Mouse (Mus musculus): ENCODE data around the gene Pgghg.

Gene Pgghg

DNA sequence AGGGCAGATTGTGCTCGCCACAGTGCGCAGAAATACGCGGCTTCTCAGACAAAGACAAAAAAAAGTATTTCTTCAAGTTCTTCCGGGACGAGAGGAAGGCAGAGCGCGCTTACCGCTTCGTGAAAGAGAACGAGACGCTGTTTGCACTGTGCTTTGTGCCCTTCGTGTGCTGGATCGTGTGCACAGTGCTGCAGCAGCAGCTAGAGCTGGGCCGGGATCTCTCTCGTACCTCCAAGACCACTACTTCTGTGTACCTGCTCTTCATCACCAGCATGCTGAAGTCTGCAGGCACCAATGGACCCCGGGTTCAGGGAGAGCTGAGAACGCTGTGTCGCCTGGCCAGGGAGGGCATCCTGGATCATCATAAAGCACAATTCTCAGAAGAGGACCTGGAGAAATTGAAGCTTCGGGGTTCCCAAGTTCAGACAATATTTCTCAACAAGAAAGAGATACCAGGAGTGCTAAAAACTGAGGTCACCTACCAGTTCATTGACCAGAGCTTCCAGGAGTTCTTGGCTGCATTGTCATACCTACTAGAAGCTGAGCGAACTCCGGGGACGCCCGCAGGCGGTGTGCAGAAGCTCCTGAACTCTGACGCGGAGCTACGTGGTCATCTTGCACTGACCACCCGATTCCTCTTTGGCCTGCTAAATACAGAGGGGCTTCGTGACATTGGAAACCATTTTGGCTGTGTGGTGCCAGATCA lies 18.0 kb upstream of the Pgghg start:
- no peak for DNase-seq

DNA sequence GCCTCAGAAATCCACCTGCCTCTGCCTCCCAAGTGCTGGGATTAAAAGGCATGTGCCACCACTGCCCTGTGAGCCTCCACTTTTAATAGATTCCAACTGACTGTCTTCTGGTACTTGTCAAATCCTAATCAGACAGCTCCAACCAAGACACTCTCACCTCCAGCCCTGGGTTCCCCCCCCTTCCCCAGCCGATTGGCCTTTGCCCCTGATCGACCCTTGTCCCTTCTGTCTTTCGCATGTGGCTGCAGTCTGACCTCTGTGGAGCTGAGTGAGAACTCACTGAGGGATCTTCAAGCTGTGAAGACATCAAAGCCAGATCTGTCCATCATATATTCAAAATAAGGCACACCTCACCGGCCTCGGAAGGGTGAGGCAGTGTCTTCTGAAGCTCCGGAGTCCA lies 14.0 kb upstream of the Pgghg start:
- DNase-seq, result no peak

DNA sequence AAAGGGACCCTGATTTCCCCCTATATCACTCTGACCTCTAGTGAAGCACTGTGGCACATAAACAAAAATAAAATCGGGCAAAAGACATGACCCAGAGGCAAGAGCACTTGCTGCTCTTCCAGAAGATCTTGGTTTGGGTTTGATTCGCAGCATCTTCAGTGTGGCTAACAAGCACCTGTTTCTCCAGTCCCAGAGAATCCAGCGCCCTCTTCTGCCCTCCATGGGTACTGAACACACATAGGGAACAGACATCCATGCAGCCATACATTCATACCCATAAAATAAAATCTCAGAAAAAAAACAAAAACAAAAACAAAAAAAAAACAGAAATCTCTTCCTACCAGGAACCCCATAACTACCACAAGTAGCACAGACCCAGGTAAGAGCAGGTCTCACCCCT lies 2.8 kb upstream of the Pgghg start:
- DNase-seq, result no peak

DNA sequence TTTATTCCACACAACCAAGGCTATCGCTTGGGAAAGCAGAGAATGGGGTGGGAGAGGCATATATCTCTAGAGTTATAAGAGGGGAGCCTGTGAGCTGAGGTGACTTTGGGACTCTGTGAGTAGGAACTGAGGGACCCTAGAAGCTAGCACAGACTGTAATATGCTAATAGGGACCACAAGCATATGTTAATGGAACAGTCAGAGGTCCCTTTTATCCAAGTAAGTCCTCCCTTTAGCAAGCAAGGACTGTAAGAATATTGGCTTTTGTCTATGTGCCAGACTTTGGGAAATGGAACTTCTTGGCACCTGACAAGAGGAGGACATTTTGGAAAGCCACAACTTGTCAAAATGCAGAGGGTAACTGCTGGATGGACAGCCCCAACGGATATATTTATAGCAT lies 2.3 kb upstream of the Pgghg start:
- DNase-seq, result no peak

DNA sequence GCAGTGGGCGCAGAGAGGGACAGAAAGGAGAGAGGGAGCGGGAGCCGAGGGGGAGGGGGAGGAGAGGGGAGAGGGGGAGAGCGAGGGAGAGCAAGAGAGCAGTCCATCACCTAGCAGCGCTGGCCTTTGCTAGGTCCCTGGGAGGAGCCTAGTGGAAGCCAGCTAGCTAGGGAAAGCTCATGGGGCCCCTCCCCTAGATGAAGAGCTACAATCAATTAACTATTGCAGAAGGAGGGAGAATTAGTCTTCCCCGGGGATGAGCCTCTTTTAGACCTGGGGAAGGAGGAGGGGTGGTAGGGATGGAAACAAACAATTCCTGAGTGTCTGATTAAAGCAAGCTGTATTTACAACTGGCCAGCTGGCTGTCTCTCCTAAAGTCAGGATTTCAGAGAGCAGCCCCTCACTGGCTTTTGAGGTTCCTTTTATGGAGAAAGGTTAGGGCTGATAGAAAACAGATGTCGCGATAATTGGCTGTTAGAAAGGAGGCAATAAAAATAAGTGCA lies 1.5 kb upstream of the Pgghg start:
- no peak for DNase-seq

DNA sequence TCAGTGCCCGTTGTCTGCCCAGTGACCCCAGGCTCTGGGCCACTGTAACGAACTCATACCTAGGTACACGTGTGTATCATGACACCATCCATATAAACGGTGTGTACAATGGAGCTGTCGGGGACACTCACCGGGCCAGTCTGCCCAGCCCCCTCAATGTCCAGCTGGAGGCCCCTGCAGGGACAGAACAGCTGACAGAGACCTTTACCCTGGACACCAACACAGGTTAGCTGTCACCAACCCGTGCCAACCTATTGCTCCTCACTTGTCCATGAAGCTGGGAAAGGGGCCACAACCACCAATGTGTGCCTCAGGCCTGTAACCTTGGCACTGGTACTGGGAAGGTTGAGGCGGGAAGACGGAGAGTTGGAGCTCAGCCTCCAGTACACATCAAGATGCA lies 1.1 kb downstream of the Pgghg start:
- DNase-seq, result no peak

DNA sequence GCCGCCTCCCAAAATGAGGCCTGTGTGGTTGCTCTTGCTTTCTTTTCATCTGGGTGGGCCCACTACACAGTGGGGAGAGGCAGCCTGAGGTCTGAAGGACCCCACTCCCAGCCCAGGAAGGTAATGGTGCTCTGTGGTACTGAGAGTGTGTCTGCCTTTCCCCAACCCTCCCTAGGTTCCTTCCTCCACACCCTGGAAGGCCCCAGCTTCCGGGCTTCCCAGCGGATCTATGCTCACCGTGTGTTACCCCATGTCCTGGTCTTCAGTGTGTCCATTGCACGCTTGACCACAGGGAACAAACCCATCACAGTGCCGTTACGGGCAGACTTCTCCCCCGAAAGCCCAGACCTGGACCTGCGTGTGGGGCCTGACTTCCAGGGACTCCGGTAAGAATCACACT lies 1.6 kb downstream of the Pgghg start:
- no peak for DNase-seq

DNA sequence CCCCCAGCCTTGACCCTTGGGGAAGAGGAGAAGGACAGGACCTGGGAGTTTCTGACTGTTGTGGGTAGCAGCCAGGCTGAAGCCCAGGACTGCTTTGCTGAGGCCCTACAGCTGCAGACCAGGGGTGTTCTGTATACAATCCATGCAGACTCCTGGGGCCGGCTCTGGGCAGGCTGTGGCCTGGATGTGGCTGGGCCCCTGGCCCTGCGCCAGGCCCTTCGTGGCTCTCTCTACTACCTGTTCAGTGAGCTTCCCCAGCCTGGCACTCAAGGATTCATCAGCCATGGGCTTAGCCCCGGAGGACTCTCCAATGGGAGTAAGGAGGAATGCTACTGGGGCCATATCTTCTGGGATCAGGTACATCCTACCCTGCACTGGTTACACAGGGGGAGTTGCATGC lies 2.2 kb downstream of the Pgghg start:
- DNase-seq, result no peak

DNA sequence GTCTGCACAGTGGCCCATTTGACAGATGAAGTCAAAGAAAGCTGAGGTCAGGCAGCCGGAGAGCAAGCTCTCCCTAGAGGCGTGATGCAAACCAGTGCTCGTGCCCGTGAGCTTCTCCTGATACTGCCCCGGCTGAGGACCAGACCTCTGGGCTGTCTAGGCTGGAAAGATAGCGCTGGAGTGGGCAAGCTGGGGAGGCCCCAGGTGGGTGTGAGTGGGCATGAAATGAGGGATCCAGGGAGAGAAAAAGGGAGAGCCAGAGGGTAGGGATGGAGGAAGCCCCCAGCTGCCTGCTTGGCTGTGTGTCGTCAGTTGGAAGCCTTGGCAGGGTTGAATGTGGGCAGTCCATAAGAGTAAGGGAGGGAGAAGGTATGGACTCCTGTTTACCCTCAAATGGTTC lies 3.0 kb downstream of the Pgghg start:
- DNase-seq, result no peak

DNA sequence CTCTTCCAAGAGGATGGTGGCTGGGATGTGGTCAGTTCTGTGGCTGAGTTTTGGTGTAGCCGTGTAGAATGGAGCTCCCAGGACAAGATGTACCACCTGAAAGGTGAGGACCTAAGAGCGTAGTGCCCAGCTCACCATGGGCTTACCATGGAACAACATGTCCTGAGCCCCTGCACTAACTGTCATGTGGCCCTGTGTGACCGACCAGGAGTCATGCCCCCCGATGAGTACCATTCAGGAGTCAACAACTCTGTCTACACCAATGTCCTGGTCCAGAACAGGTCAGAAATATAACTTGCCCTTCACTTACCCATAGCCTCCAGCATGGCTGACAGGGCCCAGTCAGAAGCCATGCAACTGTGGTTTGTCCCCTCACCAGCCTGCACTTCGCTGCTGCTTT lies 4.1 kb downstream of the Pgghg start:
- no peak for DNase-seq

DNA sequence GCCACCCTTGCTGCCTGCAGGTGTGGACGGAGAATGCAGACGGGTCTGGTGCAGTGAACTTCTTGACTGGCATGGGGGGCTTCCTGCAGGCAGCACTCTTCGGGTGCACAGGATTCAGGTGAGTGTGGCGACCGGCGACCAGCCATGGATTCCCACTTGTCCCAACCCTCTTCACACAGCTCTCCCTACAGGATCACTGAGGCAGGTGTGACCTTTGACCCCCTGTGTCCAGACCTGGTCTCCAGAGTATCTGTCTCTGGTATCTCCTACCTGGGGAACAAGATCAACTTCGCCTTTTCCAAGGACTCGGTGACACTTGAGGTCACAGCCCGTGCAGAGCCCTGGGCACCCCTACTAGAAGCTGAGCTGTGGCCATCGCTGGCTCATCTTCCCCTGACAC lies 5.1 kb downstream of the Pgghg start:
- no peak for DNase-seq

DNA sequence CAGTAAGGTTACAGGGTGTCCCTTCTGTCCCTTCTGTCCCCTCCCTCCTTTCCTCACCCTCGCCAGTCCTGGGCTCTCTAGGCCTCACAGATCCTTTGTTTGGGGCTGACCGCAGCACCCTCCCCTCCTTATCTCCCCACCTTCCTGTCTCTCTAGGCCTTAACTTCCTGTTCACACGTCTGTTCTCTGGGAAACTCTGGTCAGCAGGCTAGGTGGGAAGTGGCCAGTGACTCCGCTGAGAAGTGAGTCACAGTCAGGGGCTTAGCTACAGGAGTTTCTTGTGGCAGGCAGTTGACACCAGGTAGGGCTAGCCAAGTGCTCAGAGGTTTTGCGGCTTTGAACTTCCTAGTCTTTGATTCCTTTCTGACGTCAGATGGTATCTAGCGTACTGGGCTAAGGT lies 5.8 kb downstream of the Pgghg start:
- no peak for DNase-seq

DNA sequence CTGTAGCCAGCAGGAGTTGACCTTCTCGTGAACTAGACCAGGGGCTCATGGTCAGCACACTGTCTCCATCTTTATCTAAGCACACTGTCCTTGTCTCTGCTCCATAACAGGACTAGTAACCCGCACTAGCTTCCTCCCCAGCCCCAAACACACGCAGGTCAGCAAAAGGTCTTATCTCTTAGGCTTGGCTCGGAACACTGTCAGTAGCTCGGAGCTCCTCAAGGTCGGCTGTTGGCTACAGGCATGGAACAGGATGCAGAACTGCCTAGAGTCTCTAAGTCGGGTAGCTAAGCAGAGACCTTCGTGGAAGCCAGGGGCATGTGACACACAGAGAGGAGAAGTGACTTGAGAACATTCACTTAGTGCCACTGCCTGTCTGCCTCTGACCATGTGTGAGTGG lies 7.0 kb downstream of the Pgghg start:
- no peak for DNase-seq

DNA sequence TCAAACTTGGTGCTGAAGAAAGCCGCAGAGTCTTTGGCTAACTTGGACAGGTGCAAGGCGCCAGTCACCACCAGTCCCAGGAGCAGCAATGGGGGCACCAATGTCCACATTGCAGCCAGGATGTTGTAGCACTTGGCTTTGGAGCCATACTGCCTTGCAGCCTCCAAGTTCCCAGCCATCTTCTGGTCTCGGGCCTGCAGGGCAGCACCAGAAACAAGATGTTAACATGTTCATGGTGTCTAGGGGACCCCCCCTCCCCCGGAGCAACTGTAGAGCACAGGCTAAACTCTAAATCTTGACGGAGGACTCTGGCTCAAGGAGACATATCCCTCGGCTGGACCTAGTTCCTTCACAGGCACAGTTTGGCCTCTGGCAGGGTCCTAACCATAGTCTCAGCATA lies 8.1 kb downstream of the Pgghg start:
- no peak for DNase-seq

DNA sequence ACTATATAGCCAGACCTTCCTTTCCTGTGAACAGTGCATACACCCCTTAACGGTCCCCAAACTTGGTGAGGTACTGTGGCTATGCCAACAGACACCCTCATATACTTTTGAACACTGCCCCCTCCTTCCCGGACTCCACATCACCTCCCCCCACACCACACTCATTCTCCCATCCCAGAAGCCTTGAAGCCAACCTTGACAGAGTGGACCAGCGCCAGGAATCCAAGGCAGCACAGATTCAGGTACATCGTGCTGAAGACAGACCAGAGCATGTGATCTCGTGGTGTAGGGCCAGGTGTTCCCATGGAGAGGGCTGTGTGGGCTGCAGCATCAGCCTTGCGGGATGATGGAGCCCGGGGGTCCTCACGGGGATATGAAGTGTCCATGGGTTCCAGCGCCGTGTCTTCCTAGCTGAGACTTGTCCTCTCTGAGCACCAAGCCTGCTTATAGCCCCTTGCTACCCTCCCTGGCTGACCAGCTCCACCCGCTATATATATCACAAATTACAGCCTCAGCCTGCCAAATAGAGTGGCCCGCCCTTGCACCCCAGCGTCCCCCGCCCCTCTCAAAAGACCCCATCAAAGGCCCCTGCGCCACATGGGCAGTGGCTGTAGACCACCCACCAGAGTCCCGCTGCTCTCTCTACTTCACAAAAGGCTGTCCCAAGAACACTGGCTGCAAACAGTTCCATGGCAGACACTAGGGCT lies 8.8 kb downstream of the Pgghg start, which contains the start of gene Ifitm5:
Ifitm5 (minus strand) TSS at position 468 of the 707 bp plus-strand sequence.
- no peak for DNase-seq

DNA sequence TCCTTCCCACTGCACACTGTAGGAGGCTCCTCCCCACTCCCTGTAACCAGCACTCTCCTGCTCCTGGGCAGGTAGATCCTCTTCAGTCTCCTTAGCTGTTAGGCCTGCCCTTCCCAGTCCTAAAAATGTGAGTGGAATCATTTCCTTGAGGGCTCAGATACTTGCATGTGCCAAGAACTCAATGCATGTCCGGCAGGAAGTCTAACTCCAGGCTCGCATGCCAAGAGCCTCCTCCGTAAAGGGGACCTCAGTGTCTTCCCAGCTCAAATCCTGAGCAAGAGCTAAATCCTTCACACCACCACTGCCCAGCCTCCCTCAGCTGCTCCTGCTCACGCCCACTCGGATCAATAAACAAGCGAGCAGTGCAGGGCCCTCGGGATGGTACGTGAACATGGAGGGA lies 9.9 kb downstream of the Pgghg start:
- DNase-seq, result no peak

DNA sequence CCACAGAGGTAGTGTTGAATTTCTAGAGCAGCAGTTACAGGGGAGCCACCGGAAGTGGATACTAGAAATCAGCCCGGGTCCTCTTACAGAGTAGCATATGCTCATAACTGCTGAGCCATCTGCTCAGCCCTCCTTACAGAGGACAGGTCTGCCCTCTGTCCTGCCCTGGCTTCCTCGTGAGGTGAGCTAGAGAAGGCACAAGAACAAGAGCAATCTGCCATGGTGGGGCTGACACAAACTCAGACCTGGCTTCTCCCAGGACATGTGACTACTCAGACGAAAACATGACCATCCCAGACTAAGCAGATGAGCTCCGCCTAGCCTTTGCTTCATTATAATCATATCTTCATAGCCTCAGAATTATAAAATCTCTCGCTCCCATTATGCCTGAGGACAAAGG lies 10.6 kb downstream of the Pgghg start:
- DNase-seq, result no peak

DNA sequence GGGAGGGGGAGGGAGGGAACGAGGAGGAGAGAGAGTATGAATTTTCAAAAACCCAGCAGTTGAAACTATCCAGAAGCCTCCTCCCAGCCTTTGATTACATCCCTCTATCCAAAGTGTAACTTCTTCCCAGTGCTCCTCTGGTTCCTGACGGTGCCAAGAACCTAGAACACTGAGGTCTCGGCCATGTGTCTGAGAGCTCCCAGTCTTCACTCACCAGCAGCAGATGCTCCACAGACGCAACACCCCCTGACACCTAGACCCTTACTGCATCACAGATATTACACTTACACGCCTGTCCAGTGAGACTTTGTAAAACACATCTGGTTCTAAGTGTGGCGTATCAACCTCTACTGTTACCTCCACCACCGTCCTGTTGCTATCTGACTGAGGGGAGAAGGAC lies 11.2 kb downstream of the Pgghg start:
- no peak for DNase-seq

DNA sequence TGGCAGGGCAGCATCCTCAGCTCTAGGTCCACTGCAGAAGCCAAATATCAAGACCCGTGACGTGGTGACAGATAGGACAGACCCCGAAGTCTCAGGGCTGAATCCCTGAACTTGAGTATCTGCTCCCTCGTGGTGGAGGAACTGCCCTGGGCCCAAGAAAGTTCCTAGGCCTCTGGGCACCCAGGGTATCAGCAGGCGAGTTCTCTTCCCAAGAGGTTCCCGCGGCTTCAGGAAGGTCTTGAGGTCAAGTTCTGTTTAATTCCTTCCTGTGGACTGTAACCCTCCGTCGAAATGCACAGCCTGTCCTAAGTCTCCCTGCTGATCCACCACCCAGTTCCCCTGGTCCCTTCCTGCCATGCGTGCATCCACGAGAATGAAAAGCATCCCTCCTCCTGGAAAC lies 11.9 kb downstream of the Pgghg start:
- DNase-seq, result no peak

DNA sequence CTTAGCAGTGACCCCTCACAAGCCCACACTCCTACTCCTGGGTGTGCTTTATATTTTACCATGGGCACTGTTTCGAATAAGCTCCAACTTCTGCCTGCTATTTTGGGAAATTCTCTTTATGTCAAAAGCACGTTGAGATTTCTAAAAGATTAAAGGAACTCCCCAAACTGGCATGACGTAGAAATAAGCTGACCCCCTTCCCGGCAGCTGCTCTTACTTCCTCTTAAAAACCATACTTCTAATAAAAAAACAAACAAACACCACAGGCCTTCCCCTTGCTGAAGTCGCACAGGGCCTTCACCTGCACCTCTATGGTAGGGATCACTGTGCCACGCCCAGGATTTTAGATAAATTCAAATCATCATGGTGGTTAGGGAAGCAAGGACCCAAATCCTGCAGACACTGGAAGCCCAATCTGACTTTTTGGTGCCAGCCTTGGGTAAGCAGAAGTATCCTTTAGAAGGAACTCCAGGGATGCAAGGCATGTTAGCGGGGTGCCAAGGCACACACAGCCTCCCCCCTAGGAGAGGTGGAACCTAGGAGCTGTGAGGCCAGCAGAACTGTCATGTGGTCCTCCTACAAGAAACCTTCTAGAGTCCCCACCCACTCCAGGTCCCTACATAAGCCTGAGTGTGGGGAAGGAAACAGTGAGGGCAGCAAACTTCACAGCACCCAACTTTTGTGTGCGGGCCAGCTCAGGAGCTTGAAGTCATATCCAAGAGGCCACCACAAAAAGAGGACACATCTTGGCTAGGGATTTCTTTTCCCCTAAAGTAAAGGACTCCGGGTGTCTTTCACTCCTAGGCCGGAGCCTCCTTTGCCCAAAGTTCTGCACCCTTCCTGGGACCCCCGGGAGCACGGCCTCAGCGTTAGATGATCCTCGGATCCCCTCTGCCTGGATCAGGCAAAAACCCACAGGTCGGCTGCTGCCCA lies 12.9 kb downstream of the Pgghg start:
- no peak for DNase-seq

DNA sequence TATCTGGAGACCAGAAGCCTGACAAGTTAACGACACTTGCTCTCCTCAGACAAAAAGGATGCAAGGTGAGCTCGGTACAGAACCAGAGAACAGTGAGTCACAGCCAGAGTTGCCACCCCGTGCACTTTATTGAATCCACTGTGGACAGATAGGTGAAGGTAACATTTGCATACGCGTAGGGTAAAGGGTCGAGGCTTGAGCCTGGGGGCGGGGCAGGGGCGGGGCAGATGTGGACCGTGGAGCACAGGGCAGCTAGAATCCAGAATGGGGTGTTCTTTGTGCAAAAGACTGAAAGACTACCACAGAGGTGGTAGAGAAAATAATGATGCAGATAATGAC lies 13.5 kb downstream of the Pgghg start:
- DNase-seq, result no peak

DNA sequence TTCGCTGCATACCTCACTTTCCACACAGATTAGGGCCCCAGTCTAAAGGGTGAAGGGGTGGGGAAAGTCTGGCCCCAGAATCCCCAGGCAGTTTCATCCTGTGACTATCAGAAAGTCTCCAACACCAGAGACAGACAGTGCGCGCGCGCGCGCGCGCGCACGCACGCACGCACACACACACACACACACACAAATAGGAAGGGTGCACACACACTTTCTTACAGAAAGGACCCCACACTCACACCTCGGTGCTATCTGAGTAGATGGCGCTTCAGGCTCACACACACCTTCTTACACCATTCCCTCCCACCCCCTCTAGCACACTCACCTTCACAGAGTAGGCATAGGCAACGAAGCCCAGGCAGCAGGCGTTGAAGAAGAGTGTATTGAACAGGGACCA lies 14.2 kb downstream of the Pgghg start:
- no peak for DNase-seq

DNA sequence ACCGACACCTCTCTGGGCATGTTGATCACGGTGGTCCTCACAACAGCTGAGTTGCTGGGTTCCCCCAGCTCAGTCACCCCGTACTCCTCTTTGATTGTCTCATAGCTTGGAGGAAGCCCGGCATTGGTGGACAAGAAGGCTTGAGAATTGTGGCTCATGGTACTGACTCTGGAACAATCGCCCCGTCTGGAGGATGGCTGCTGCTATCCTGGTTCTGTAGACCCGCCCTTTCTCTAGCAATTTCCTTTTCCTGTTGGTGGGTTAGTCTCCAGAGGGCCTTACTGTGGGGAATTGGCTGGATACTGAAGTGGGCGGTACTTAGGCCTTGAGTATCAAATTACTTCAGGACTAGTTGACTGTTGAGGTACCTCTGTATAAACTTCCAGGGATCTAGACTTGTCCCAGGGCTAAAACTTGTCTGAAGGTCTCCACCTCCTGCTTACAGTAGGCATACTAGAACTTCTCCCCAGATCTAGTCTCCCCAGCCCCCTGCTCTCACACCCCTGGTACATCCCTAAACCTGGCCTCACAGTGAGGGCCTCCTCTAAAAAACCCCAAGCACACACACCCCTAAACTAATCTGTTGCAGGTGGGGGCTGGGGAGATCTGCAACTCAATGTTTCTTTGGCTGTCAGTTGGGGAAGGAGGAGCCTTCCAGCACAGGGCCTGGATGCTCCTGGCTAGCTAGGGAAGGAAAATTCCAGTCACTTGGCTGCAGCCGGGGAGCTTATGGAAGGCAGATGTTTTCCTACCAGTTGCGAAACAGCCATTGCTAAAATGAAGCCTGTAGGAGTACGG lies 14.8 kb downstream of the Pgghg start, which contains the start of the genes Gm45717 and Ifitm2:
Gm45717 (minus strand) TSS at position 180 of the 798 bp plus-strand sequence.
Ifitm2 (minus strand) TSS at position 230 of the 798 bp plus-strand sequence.
- DNase-seq, result peak; percentile 44

Measured in layer of hippocampus, adult 9-11 months (tissue).